Mouse (Mus musculus) thymus, postnatal 36 days (tissue): ENCODE results near the gene Ccdc141.

Source experiments
- DNase-seq, 2 experiments: peaks; one replicate each; pipeline ENCODE4 v3.0.0; 2022; ENCODE audit warnings: mixed read lengths in 2 of 2

Ccdc141 gene

DNA sequence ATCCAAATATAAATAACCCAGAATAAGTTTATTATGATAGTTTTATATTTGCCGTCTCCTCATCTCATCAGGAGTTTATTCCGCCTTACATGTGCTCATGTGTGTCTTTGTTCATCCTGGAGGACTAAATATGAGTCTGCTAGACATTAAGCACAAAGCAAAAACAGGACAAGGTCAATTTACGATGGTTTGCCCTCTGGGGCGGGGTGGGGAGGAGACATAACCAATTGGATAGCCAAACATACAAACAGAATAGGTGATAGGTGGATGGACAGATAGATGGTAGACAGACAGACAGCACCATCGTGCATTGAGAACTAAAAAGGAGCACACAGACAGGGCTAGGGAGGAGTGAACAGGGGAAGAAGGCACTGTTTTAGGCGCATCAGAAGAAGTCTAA lies 3.4 kb upstream of the Ccdc141 start:
- DNase-seq, result no peak

DNA sequence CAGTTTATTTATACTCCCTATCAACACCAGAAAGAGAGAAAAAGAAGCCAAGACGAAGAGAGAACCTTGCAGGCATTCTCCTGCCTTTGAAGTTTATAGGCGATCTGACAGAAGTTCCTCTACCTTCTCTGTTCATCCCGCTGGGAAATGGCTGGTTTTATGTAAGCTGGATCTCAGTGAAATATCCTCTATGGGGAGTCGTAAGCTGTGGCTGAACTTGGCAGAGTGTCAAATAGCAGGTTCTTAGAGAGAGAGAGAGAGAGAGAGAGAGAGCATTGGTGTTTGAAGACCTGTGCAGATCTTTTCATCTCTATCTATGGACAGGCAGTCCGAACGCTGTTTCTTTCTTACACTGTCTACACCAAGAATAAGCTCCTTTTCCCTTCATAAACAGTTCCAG lies 2.9 kb upstream of the Ccdc141 start:
- no peak for DNase-seq

DNA sequence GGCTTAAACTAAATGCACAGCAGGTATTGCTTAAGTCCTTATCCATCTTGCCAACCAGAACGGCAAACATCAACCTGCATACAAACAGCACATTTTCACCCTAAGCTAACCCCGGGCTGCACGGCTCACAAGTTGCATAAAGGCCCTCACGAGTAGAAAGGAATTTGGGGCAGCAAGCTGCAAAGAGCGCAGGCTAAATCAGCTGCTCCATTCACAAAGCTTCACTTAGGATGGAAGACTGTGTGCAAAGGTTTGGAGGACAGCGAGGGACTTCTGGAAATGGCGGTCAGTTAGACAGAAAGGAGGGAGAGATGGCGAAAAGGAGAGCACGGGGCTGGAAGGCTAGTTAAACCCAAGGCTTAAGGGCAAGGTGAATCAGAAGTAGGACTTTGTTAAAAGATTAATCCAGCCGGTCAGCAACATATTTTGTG lies 1.8 kb upstream of the Ccdc141 start:
- no peak for DNase-seq

DNA sequence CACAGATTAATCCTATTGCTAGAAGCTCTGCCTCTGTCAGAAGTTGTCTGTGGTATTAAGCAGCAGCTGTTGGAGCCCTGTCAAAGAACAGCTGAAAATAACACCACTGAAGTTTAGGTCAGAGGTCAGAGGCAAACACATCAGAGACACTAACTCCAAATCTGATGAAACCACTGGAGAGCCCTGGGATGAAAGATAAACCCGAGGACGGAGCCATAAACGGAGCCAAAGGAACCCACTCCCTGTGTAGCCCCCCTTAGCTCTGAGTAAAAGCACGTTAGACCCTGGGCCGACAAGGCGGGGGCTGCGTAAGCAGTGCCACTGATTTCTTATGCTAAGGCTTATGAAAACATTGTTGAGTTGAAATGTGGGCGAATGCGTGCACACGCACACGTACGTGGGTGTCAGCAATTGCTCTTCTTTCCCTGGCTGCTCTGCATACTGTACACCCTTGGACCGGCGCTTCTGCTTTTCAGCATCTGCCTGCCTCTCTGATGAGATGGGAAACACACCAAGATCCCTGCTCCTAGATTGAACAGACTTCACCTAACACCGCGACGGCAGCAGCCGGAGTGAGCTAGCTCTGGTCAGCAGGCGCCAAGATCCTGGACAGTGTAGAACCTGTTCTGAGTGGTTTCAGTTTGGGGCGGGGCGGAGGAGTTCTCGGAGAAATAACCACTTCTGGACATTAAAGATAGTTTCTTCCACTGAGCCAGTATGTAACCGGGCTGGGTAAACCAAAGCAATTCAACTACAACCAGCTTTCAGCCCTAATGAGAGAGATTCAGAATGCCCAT lies 1.2 kb upstream of the Ccdc141 start:
- DNase-seq, result no peak

DNA sequence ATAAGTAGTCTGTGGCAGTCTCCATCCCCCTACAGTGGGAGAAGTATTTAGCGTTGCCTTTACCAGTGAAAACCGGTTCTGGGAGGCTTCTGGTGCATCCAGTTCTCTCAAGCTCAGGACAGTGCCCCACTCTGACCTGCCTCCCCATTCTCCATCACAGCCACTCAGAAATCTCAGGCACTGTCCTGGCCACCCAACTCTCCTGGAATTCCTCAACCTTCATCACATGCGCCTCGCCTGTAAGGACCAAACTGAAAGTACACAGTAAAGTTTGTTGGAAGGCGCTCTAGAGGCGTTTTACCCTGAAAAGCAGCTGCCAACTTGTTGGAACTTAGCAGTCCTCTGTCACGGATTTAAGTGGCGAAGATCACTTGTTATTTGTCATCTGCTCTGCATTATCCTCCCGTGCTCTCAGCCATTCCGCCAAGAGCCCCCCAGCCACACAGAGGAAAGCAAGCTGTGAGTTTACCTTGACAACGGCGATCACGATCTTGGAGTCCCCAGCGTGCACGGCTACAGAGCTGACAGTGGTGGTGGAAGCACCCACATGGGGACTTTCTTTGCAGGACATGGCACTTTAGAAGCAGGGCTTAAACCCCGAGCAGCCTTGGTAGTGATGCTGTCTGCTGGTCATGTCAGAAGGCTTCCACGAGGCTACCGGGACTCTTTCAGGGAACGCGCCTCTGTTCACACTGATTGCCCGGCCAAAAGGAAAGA lies 362 bp downstream of the Ccdc141 start:
- peak; percentile 29 to 40 for DNase-seq

DNA sequence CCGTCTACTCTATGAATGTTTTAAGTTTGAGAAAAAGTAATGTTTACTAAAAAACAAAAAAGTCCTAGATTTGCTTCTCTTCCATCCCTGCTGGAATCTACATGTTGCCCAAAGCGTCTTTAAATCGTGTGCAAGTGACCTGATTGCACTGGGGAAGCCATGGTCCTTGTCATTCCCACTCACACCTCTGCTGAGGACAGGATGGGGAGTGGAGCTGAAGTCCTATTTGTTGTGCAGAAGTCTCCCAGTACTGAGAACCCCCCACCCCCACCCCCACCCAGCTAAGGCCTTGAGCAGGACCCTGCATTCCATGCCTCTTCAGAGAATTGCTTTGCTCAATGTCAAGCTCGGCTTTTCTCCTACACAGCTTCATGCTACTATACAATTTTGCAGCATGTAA lies 1.2 kb downstream of the Ccdc141 start:
- no peak for DNase-seq

DNA sequence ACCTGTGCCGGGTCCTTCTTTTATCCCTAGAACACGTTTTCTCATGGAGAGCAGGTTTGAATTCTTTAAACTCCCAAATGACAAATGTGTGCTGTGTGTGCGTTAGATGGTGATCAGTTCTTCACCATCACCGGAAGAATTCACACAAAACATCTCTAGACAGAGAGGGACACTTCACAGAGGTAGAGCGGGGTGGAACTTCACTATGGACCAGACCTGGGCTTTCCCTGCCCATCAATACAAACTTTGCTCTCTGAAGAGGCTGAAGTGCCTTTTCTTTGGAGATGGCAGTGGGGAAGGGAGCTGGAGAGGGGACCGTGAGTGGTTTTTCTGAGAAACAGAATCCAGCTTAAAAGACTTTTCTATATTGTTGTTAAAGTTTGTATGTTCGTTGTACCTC lies 1.7 kb downstream of the Ccdc141 start:
- no peak for DNase-seq

DNA sequence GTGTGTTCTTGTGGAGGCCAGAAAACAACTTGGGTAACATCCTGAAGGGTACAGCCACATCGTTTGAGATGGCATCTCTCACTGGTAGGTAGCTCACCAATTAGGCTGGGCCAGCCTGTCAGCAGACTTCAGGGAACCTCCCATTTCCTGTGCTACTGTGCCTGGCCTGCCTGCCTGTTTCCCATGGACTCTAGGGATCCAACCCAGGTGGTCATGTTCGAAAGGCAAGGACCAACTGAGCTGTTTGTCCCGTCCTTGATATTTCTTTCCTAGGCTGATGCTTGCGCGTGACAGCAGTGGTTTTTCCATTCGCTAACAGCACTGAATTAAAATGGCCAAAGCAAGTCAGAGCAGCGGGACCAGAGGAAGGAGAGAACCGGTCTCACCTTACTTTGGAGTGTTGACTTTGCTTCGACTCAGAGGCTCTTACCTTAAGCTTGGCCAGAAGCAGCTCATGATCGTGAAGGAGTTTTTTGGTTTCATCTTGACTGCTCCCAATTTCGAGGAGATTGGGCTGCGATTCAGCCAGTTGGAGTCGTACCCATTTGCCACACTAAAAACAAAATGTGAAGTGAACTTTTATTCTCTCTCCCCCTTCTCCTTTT lies 2.3 kb downstream of the Ccdc141 start:
- DNase-seq, result no peak

DNA sequence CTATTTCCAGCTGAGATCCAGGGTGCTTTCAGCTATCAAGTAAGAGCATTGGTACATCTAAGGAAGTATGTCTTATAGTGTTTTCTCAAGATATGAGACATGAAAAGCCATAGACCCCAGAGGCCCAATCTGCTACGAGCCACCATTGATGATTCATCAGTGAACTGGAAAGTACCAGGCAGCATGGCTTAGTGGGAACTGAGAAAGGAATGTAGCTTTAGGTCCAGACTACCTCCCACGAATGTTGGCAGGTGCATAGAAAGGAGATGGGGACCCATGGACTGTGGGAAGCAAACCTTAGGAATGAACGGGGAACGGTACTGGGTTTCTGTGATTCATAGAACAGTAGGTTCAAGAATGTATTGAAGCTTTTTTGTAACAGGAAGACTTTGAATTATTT lies 4.1 kb downstream of the Ccdc141 start:
- no peak for DNase-seq

DNA sequence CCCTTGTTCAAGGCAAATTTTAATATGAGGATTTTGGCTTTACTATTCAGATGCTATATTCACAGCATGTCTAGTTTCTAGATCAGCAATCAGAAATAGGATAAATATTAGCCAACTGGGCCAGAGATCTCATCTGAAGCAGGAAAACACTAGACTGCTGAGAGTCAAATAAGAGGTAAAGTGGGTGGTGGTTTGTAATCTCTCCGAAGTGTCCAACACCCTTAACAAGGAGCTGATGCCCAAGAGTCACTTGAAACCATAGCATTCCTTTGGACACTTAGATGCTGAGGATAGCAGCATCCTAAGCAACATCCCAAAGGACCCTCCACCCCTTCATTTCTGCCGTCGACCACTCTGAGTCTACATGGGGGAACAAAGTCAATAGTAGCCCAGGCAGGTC lies 5.8 kb downstream of the Ccdc141 start:
- DNase-seq, result no peak

DNA sequence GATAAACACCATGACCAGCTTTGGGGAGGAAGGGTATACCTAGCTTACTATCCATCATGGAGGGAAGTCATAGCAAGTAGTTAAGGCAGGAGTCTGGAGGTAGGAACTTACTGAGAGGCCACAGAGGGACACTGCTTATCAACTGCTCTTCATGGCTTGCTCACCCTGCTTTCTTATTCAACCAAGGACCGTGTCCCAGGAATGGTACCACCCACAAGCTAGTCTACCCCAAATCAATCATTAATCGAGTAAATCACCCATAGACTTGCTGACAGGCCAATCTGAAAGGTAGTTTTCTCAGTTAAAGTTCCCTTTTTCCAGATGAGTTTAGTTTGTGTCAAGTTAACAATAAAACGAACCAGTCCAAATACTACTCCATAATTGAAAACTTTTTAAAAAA lies 7.1 kb downstream of the Ccdc141 start:
- DNase-seq, result no peak

DNA sequence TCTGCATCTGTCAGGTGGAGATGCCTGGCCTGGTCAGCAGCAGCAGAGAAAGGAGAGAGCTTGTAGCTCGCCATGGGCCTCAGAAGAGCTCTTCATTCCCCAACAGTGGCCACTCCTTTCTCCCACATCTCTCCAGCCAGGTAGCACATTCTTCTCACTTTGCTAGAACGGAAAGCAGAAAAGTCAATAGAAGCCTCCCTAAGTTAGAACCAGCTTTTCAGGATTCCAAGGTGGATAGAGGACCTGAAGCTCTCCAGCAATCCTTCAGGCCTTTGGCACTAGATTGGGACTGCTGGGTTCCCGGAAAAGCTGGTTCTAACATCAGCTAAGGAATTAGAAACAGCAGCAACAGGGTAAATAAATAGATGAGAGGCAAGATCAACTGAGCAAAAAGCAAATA lies 8.3 kb downstream of the Ccdc141 start:
- no peak for DNase-seq

DNA sequence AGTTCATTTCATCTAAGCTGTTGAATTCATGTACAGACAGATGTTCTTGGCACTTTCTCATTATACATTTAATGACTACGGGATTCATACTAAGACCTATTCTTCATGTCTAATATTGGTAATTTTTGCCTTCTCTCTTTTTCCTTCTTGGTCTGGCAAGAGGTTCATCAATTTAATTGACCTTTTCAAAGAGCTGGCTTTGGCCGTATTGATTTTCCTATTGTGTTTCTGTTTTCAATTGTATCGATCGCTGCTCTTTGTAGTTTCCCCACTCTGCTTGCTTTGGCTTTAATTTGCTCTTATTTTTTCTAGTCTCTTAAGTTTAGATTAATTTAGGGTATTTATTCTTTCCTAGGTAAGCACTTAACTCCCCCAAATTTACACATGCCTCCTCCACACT lies 12.9 kb downstream of the Ccdc141 start:
- DNase-seq, result no peak

DNA sequence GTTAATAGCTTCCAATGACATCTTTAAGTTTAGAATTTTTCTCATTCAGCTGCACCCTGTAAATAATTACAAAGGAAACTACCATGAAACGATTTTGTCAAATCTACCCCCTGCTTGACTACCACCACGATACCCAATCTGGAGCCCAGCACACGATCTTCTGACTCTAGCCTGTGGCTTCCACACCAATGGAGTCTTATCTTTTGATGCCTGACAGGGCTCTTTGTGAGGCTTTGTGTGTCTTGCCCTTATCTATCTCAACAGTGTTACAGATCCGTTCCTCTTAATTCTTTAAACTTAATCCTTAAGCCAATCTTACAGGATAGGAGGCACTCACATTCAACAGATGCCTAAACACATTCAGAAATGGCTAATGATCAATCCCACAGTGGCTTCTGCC lies 16.4 kb downstream of the Ccdc141 start:
- no peak for DNase-seq

DNA sequence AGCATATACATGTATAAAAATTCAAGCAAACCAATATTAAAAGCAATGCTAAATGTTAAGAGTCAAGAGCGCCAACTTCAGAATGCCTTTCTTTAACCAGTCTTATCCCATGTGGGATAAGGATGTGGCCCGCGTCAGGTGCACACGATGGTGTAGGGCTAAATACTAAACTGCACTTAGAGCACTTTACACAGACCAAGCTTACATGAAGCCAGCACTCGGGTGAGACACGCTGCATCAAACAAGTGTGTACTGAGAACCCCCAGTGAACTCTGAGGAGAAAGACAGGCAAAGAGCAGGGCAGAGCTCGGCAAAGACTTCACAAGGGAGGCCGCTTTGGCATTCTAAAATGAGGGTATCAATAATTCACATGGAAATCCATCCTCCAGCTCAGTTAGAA lies 19.2 kb downstream of the Ccdc141 start:
- no peak for DNase-seq

DNA sequence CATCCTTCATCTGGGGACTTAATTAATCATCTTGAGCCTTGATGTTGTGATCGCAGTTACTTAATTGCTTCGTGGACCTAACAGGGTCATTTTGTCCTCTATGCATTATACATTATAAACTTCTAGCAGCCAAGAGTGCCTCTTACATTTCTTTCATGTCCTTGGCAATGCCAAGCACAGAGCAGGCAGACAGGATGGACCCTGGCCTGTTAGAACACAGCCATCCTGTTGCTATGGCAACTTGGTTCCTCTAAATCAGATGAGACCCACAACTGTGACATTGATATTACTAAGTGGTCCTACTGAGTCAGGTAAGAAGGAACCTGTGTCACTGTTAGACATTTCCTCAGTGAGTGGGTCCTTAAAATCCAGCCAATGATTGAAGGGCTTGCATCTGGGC lies 20.9 kb downstream of the Ccdc141 start:
- DNase-seq, result no peak

DNA sequence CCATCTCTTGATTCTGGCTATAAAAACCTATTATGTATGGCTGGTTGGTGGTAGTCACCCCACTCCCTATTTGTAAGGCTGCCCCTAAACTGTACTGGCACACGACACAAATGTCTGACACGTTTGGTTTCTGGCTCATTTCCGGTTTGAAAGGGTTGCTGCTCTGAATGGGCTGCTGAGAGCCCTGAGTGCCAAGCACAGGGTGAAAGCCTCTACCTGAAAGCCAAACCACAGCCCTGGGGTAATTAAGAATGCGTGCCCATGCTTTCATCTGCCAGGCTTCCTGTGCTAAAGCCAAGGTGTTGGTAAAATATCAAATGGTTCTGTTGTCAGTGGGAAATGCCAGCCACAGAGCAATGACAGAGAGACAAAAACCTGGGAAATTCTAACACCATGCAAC lies 22.2 kb downstream of the Ccdc141 start:
- DNase-seq, result peak in 1 of 2 experiments; percentile 6

DNA sequence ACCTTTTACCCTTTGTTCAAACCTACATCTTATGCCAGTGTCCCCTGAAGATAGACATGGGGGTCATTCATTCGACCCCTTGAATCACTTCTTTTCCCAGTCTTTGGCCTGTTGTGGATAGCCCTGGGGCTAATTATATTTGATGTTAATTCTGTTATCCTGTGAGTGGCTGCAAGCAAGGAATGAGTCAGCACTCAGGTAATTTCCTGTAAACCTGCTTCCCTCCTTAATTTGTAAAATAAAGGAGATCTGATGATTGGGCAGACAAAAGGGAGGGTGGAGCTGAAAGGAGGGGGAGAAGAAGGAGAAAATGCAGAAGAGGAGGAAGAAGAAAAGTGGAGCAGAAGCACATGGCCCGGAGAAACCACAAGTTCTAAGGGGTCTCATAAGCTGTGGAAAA lies 23.5 kb downstream of the Ccdc141 start:
- no peak for DNase-seq

DNA sequence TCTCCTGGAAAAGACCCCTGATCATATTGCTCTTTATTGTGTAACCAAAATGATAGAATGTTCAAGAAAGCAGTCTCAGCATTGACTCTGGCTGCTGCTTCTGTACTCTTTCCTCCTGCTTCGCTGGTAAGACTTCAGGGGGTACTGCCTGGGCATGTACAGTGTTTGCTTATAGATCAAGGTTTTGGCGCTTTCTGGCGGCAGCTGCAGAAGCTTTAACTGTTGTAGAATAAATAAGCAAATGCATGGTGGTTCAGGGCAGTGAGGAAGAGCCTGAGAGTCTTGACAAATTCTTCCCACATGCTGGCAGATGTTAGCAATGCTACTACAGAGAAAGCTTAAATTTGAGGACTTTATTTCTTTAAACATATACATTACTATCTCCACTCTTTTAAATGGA lies 24.1 kb downstream of the Ccdc141 start:
- DNase-seq, result no peak

DNA sequence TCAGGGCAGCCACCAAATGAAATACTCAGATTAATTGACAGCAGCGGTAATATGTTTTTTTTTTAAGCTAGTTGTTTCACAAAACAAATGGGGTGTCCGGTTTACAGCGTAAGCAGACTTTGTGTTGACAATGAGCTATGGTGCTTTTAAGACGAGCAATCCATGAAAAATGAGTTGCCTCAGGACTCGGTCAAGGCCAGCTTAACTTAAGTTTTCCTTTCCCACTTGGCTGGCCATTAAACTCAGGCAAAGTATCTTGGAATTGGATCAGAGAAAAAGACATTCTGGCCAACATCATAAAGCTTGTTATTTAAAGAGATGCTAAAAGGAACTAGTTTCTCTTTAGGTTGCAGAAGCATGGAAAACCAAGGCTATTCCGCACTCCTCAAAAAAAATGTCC lies 26.9 kb downstream of the Ccdc141 start:
- DNase-seq, result no peak

DNA sequence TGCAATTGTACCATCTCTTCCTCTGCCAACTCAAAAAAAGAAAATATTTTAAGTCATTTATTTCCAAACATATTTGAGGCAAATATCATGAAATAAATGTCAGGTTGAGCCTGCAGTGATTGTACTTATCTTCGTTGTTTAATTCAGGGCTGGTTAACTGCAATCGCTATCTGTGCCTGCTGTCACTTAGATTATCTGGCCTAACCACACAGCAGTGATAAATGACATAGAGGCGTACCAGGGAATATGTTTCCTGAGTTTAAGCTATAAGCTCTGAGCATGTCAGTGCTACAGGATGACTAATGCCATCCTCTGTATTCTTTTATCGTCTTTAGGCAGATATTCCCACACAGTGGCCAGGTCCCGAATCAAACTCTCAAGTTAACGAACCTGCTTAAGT lies 31.6 kb downstream of the Ccdc141 start:
- DNase-seq, result no peak

DNA sequence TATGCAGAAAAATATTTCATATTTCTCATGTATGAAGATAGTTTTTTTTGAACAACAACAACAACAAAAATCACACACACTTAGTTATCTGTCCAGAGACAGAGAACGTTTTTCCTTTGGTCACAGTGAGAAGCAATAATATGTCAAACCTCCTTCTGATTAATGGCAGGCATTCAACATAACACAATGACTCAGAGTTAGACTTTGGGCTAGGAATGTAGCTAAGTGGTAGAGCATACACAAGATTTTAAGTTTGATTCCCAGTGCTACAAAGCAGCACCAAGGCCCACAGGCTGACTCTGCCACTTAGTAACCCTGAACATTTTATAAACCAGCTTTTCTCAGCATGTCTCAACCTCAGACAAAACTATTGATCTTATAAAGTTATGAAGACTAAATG lies 35.5 kb downstream of the Ccdc141 start:
- DNase-seq, result no peak

DNA sequence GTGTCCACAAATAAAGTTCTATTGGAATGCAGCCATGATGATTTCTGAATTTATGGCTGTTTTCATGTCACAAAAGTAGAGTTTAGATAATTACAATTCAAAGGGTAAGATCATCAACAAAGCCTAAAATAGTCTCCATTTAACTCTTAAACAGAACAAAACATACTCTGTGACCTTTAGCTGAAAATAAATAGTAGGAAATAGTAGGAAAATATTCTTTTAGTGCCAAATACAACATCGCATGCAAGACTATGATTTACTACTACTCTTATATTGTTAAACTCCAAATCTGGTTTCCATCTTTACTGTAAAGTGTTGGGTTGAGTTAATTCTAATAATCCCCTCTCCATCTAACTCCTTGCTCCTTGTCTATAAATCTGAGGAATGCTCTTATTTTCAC lies 37.0 kb downstream of the Ccdc141 start:
- DNase-seq, result no peak

DNA sequence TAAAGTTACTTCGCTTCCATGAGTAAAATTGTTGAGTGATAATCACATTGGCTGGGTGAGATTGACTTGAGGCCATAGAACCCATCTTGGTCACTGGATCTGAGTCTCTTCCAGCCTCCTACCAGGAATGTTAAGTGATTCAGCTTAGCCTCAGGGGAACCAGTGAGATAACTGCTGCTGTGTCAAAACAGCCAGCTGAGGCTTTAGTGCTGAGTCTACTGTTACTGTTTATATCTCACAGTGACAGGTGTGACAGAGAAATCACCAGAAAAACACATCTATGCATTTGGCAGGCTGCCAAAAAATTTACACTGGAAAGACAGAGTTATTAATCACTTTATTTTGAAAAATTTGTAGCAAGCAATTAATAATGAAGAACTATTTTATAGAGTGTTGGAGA lies 43.5 kb downstream of the Ccdc141 start:
- no peak for DNase-seq
